Mouse (Mus musculus) E14TG2a.4 (cell line): ENCODE measurements around the gene Ube2l6.
"Not testable (repeated sequence)": the region's sequence is repeated elsewhere in the genome, so short reads cannot be mapped to it uniquely, and the experiment has no call there.

Experiments used
- CTCF ChIP-seq: conservative IDR thresholded peaks from 2 replicates; pipeline ENCODE4 v1.5.1; 2014; ENCODE audit warnings: low read length
- POU5F1 ChIP-seq: IDR thresholded peaks from 2 replicates; pipeline ENCODE4 v1.6.1; 2014; ENCODE audit warnings: low read length, borderline replicate concordance

- not testable (repeated sequence) for TF ChIP-seq CTCF, POU5F1
Observed at GRCm38 (mm10) chr2:84801223-84801622, 2.6 kb downstream of the Ube2l6 start.
